Mouse (Mus musculus) embryo, embryonic 9.5 days (tissue): ENCODE measurements around the gene Olfr709-ps1.
"Not testable (repeated sequence)": the region's sequence is repeated elsewhere in the genome, so short reads cannot be mapped to it uniquely, and the experiment has no call there.

Experiments used
- DNase-seq: peaks from one replicate; pipeline ENCODE4 v3.0.0-alpha.2; 2017; ENCODE audit errors: extremely low spot score

Gene Olfr709-ps1

DNA sequence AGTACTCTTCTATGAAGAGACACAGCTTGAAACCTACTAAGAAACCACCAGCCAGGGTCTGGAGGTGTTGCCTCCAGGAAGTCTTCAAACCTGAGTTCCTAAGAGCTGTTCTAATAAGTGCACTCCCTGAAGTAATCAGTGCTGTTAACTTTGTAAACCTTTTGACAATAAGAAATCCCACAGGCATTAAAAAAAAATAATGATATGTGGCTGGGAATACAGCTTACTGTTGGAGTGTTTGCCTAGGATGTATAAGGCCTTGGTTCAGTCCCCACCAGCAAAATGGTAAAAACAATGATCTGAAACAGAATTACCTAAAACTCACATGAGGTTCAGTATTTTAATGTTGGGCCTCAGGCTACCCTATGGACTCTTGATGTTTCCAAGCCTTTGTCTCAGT lies at the start of gene Olfr709-ps1:
Gene Olfr709-ps1 (minus strand): TSS at position 101 of the 400 bp plus-strand sequence.
- no peak for DNase-seq

DNA sequence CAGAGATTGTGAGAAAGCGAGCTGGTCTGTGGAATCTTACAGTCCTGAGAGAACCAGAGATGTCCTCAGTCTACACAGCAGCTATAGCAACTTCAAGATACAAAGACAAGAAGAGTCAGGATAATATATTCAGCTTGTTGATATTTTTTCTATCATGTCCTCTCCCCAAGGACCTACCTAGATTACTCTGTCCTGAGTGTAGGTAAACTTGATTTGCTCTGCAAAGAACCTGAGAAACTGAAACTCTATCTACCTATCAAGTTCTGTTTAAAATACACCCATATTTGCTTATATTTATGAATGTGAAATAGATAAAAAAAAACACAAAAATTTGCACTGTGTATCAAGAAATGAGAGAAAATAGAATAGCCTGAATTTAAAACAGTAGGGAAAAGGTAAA lies 43.3 kb upstream of the Olfr709-ps1 start, which contains the start of gene Olfr711:
Gene Olfr711 (minus strand): TSS at position 101 of the 400 bp plus-strand sequence.
- no peak for DNase-seq

DNA sequence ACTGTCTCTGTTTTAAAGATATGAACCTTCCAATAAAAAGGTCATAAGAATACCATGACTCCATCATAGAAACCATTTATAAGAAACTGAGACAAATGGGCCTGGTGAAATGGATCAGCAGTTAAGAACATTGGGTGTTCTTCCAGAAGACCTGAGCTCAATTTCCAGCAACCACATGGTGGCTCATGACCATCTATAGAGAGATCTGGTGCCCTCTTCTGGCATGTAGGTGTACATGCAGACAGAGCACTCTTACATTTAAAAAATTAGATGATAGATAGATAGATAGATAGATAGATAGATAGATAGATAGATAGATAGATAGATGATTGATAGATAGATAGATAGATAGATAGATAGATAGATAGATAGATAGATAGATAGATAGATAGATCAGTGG lies 35.5 kb upstream of the Olfr709-ps1 start:
- not testable (repeated sequence) for DNase-seq

DNA sequence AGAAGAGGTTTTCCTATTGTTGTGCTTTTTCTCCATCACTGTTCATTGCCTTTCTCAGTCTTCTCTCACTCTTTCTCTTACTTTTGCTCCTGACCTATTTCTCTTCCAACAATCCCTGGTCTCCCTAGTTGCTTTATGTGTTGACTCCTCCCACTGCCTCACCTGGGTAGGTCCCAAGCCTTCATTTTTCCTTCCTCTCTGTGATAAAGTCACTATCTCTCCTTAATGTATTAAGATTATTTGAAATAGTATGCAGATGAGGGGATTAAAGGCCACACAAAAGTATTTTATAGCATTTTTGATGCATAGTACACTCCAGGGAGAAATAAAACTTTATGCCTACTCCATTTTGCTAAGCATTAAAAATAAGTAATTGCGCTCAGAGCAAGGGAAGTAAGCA lies 31.8 kb upstream of the Olfr709-ps1 start, which contains the start of gene Olfr6:
Gene Olfr6 (minus strand): TSS at position 101 of the 400 bp plus-strand sequence.
- DNase-seq: no peak

GRCm38 (mm10) chr7:106948212-106948611 lies 16.2 kb upstream of the Olfr709-ps1 start, which contains the start of gene Olfr710:
TSS of gene Olfr710 (minus strand) at chr7:106948312.
- no peak for DNase-seq

- not testable (repeated sequence) for DNase-seq
These were observed 11.1 kb downstream of the Olfr709-ps1 start for GRCm38 (mm10) chr7:106920961-106921360.

DNA sequence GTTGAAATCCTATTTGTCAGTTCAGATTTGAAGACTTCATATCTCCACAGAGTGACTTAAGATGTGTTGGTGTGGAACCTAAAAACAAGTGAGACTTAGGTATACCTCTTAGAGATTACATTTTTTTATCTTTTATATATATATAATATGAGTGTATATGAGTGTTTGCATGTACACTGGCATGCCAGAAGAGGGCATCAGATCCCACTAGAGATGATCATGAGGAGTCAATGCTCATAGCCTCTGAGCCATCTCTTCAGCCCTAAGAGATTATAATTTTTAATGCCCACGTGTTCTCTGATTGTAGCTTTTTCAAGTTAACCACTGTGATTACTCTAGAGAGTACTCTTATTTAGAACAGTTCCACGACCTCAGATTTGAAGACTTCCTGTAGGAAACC lies 24.3 kb downstream of the Olfr709-ps1 start, which contains the start of gene Olfr1532-ps1:
Gene Olfr1532-ps1 (plus strand): TSS at position 326 of the 400 bp plus-strand sequence.
- DNase-seq: no peak

- not testable (repeated sequence) for DNase-seq
These were observed 30.9 kb downstream of the Olfr709-ps1 start, which contains the start of gene Olfr707 for GRCm38 (mm10) chr7:106901141-106901540. TSS of gene Olfr707 (minus strand) at chr7:106901241.

- no peak for DNase-seq
These were observed 44.0 kb downstream of the Olfr709-ps1 start, which contains the start of gene Olfr706 for GRCm38 (mm10) chr7:106888062-106888461. TSS of gene Olfr706 (minus strand) at chr7:106888162.

- no peak for DNase-seq
These were observed 55.2 kb downstream of the Olfr709-ps1 start, which contains the start of gene Olfr705 for GRCm38 (mm10) chr7:106876791-106877190. TSS of gene Olfr705 (minus strand) at chr7:106876891.
